Mouse (Mus musculus) CD4-positive, CD25-positive, alpha-beta regulatory T cell, adult 2 months (primary cell): Measurements from ENCODE around the gene Lrrc20.

Experiments
- DNase-seq: peaks from one replicate; pipeline ENCODE4 v3.0.0-alpha.2; 2012; ENCODE audit warnings: low read depth, low spot score

Gene Lrrc20

DNA sequence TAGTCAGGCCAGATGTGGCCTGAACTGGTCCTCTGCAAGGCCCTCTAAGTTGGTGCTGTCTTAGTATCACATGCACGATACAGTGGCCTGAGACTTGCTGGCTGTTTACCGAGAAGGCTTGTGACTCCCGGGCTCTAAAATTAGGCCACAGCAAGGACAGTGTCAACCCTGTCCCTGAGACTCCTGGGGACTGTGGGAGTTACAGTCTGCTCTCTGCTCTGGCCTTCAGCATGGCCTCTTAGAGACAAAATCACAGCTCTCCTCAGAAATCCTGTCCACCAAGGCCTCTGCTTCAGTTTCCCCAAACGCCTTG is 152.3 kb downstream of the Lrrc20 start:
- DNase-seq, result no peak
